Mouse (Mus musculus): ENCODE data around the gene Tspan17.

The Tspan17 gene

GRCm38 (mm10) chr13:54808067-54808466 is 18.9 kb downstream of the Tspan17 start:
- DNase-seq = no peak

GRCm38 (mm10) chr13:54811476-54811875 is 22.3 kb downstream of the Tspan17 start:
- DNase-seq = no peak

DNA sequence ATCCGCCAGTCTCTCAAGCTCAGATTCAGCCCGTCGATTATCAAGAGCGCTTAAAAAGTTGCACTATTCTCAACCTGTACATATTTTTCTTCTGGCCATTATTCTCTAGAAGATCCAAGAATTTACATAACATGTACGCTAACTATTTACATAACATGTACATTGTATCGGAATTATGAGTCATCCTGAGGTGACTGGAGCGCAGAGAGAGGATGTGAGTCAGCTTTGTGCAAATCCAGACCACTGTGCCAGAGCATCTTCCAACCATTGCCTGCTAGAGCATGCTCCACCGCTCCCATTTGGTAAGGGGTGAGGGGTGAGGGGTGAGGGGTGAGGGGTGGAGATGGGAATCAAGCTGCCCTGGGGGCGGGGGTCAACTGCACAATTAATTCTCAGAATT is 24.2 kb downstream of the Tspan17 start:
- DNase-seq = no peak

- DNase-seq = no peak
Observed at GRCm38 (mm10) chr13:54818399-54819254, 29.4 kb downstream of the Tspan17 start.

DNA sequence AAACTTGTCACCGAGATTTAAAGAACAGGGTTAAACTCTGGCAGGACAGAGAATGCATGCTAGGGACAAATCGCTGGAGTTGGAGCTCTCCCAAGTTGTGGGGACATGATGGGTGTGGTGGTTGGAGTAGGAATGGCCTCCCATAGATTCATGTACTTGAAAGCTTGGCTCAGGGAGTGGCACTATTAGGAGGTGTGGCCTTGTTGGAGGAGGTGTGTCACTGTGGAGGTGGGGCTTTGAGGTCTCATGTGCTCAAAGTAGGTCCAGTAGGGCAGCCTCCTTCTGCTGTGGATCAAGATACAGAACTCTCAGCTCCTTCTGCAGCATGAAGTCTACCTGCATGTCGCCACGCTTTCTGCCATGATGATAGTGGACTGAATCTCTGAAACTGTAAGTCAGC is 31.9 kb downstream of the Tspan17 start:
- DNase-seq = no peak

GRCm38 (mm10) chr13:54821931-54822330 is 32.8 kb downstream of the Tspan17 start:
- no peak for DNase-seq

- no peak for DNase-seq
Observed at GRCm38 (mm10) chr13:54824111-54824931, 35.1 kb downstream of the Tspan17 start.

- no peak for DNase-seq
Observed at GRCm38 (mm10) chr13:54827992-54828391, 38.8 kb downstream of the Tspan17 start.

DNA sequence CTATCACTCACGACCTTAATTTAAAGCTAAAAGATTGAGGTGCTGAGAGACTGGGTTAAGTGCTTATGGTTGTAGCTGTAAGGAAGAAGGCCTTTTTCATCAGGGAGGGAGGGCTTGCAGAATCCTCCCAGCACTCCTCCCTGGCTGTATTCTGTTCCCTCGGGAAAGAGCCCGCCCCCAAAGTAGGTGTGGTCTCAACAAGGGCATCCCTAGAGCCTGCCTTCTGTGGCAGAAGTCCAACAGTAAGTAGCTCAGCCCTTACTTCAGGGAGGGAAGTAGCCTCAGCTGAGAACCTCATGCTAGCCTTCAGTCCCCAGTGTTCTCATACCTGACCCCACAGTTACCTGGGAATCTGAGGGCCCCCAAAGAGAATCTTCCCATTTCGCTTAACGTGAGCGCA is 39.3 kb downstream of the Tspan17 start:
- no peak for DNase-seq

GRCm38 (mm10) chr13:54829450-54829849 is 40.3 kb downstream of the Tspan17 start:
- DNase-seq = no peak

DNA sequence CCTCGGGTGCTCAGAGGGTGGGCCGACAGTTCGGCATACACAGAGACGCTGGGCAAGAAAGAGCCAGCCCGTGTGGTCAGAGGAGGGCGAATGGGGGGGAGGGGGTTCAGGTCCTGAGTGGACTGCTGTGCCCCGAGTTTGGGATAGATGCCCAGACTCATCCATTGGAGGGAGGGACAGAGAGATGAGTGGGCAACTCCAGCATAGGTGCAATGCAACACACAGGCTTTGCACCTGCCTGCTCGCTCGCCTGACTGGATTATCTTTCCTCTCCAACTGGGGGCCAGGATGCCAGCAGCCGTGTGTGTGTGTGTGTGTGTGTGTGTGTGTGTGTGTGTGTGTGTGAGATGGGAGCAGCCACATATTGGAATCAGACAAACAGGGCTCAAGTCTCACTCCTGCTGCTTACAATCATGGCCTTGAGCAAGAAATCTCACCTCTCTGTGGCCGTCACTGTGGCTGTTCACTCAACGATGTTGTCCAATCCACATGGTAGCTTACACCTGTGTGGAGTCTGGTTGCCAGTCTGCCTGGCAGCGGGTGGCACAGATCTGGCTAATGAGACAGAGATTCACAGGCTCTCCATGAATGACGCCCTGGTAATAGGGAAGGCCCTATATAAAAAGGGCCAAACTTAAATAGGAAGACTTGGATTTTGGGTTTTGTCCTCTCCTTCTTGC is 47.3 kb downstream of the Tspan17 start:
- DNase-seq = no peak

GRCm38 (mm10) chr13:54837061-54837460 is 47.9 kb downstream of the Tspan17 start:
- no peak for DNase-seq

GRCm38 (mm10) chr13:54837471-54837889 is 48.3 kb downstream of the Tspan17 start:
- no peak for DNase-seq

GRCm38 (mm10) chr13:54838540-54838939 is 49.4 kb downstream of the Tspan17 start:
- DNase-seq = no peak

GRCm38 (mm10) chr13:54839211-54839610 is 50.0 kb downstream of the Tspan17 start:
- no peak for DNase-seq

- no peak for DNase-seq
Observed at GRCm38 (mm10) chr13:54844579-54844978, 55.4 kb downstream of the Tspan17 start.

Data from thymus, postnatal 4 days (tissue).